Mouse (Mus musculus): ENCODE data around the gene Fbxw14. TPM values are rescaled to one million over a fixed set of nuclear protein-coding genes. Genes with fewer than 3 reads are reported as not detected.
"Not testable (repeated sequence)": the region's sequence is repeated elsewhere in the genome, so short reads cannot be mapped to it uniquely, and the experiment has no call there.

The Fbxw14 gene
- not detected in 2 replicates for polyA plus RNA-seq (2012; rRNA removed)

- not testable (repeated sequence) for DNase-seq; H3K27ac ChIP-seq (ENCODE audit: insufficient read depth, low read length); H3K4me1 ChIP-seq (ENCODE audit: control insufficient read depth, insufficient read depth, low read length); H3K4me3 ChIP-seq (replicated peaks; ENCODE audit: insufficient read depth, low read depth, low read length); H3K27me3 ChIP-seq (ENCODE audit: control insufficient read depth, insufficient read depth, low read length)
- no CpG with 5 or more reads among the region's 1 CpGs for WGBS
Observed at GRCm38 (mm10) chr9:109287576-109287975, at the start of gene Fbxw14. Gene Fbxw14 (minus strand): TSS chr9:109287676.

- TF ChIP-seq CTCF (IDR thresholded peaks at IDR 0.05; ENCODE audit: borderline replicate concordance, insufficient read depth, low read depth, low read length) (no peak), POLR2A (IDR thresholded peaks at IDR 0.05; ENCODE audit: borderline replicate concordance, insufficient read depth, low read length) (no peak)
- Histone ChIP-seq H3K4me1 (ENCODE audit: control insufficient read depth, insufficient read depth, low read length) (no peaks in the 10 kb centered on the region), H3K27me3 (ENCODE audit: control insufficient read depth, insufficient read depth, low read length) (no peaks in the 10 kb centered on the region), H3K27ac (ENCODE audit: insufficient read depth, low read length) (no peak overlapping the region), H3K4me3 (replicated peaks; ENCODE audit: insufficient read depth, low read depth, low read length) (no peak overlapping the region)
- DNase-seq = no peak
- 58% methylated on average over 2 of the region's 2 CpGs for WGBS
Observed at GRCm38 (mm10) chr9:109263041-109263440, 24.4 kb downstream of the Fbxw14 start.

- H3K27me3 ChIP-seq (ENCODE audit: control insufficient read depth, insufficient read depth, low read length) = no peaks in the 10 kb centered on the region
- DNase-seq = no peak
- H3K27ac ChIP-seq (ENCODE audit: insufficient read depth, low read length) = no peak within 1 kb of the TSS
- WGBS = 92% methylated on average over 1 of the region's 1 CpGs
- no peaks in the 10 kb centered on the region for H3K4me1 ChIP-seq (ENCODE audit: control insufficient read depth, insufficient read depth, low read length)
- TF ChIP-seq POLR2A (IDR thresholded peaks at IDR 0.05; ENCODE audit: borderline replicate concordance, insufficient read depth, low read length) = no peak
- no peak for TF ChIP-seq CTCF (IDR thresholded peaks at IDR 0.05; ENCODE audit: borderline replicate concordance, insufficient read depth, low read depth, low read length)
- H3K4me3 ChIP-seq (replicated peaks; ENCODE audit: insufficient read depth, low read depth, low read length) = no peak within 1 kb of the TSS
Observed at GRCm38 (mm10) chr9:109234654-109235053, 52.8 kb downstream of the Fbxw14 start, which contains the start of gene Fbxw20. Gene Fbxw20 (minus strand): TSS chr9:109234754.

Other genes starting within 250 kb of the Fbxw14 start
- 75.0 and 79.8 TPM in 2 replicates for gene Shisa5, start 249.1 kb downstream of the Fbxw14 start, polyA plus RNA-seq (2012; rRNA removed)
- gene Trex1, start 227.9 kb downstream of the Fbxw14 start, polyA plus RNA-seq (2012; rRNA removed) = 39.9 and 40.4 TPM in 2 replicates
- 38.0 and 39.1 TPM in 2 replicates for gene Atrip, start 213.6 kb downstream of the Fbxw14 start, polyA plus RNA-seq (2012; rRNA removed)
- gene Ccdc51, start 205.2 kb downstream of the Fbxw14 start, polyA plus RNA-seq (2012; rRNA removed) = 6.6 and 7.7 TPM in 2 replicates
- 144 and 152 TPM in 2 replicates for gene Tma7, start 205.1 kb downstream of the Fbxw14 start, polyA plus RNA-seq (2012; rRNA removed)
- 26.4 and 26.6 TPM in 2 replicates for gene Plxnb1, start 192.3 kb downstream of the Fbxw14 start, polyA plus RNA-seq (2012; rRNA removed)
- not detected in 2 replicates for gene Fbxw21, start 125.6 kb downstream of the Fbxw14 start, polyA plus RNA-seq (2012; rRNA removed)
- gene Fbxw13, start 91.7 kb downstream of the Fbxw14 start, polyA plus RNA-seq (2012; rRNA removed) = not detected in 2 replicates
- gene Fbxw20, start 52.9 kb downstream of the Fbxw14 start, polyA plus RNA-seq (2012; rRNA removed) = not detected in 2 replicates
- gene Fbxw28, start 52.0 kb upstream of the Fbxw14 start, polyA plus RNA-seq (2012; rRNA removed) = not detected in 2 replicates
- gene Fbxw22, start 116.6 kb upstream of the Fbxw14 start, polyA plus RNA-seq (2012; rRNA removed) = not detected in 2 replicates
- gene Fbxw16, start 161.5 kb upstream of the Fbxw14 start, polyA plus RNA-seq (2012; rRNA removed) = not detected in 2 replicates
- not detected in 2 replicates for gene Fbxw19, start 208.2 kb upstream of the Fbxw14 start, polyA plus RNA-seq (2012; rRNA removed)

All from cerebellum, adult 2 months (tissue).